Mouse (Mus musculus) urinary bladder, adult 2 months (tissue): ENCODE measurements around the gene Gm28230. TPM values are rescaled to one million over a fixed set of nuclear protein-coding genes. Genes with fewer than 3 reads are reported as not detected.

ENCODE experiments used
- DNase-seq: peaks from one replicate; pipeline ENCODE4 v3.0.0; 2022; ENCODE audit warnings: low spot score
- polyA plus RNA-seq: library from polyadenylated mRNA; depleted of rRNA; stranded (reverse); fragments of >200 nt; gene quantifications from 2 replicates; pipeline ENCODE4 v1.2.3, GENCODE M21; 2012

Gm28230 gene
- polyA plus RNA-seq, 1 experiment = 10.0 TPM

- DNase-seq = no peak
Measured at GRCm38 (mm10) chr2:74739476-74739800, 12.9 kb downstream of the Gm28230 start.

- no peak for DNase-seq
Measured at GRCm38 (mm10) chr2:74739869-74740268, 13.3 kb downstream of the Gm28230 start.

- no peak for DNase-seq
Measured at GRCm38 (mm10) chr2:74740311-74741091, 14.0 kb downstream of the Gm28230 start.

GRCm38 (mm10) chr2:74741252-74741978, 14.9 kb downstream of the Gm28230 start:
- DNase-seq = no peak

- no peak for DNase-seq
Measured at GRCm38 (mm10) chr2:74741979-74742277, 15.4 kb downstream of the Gm28230 start.

GRCm38 (mm10) chr2:74745540-74746297, 19.2 kb downstream of the Gm28230 start:
- no peak for DNase-seq

- DNase-seq = no peak
Measured at GRCm38 (mm10) chr2:74746298-74746921, 19.9 kb downstream of the Gm28230 start.

- DNase-seq = no peak
Measured at GRCm38 (mm10) chr2:74747006-74747405, 20.5 kb downstream of the Gm28230 start.

GRCm38 (mm10) chr2:74747661-74748141, 21.2 kb downstream of the Gm28230 start:
- DNase-seq = no peak

GRCm38 (mm10) chr2:74748436-74748995, 22.0 kb downstream of the Gm28230 start:
- no peak for DNase-seq

- no peak for DNase-seq
Measured at GRCm38 (mm10) chr2:74749337-74750121, 23.0 kb downstream of the Gm28230 start.

- no peak for DNase-seq
Measured at GRCm38 (mm10) chr2:74750731-74751250, 24.3 kb downstream of the Gm28230 start.

GRCm38 (mm10) chr2:74751861-74752260, 25.3 kb downstream of the Gm28230 start:
- DNase-seq = no peak

- DNase-seq = no peak
Measured at GRCm38 (mm10) chr2:74752431-74753174, 26.1 kb downstream of the Gm28230 start.

GRCm38 (mm10) chr2:74753175-74753523, 26.6 kb downstream of the Gm28230 start:
- no peak for DNase-seq

GRCm38 (mm10) chr2:74753711-74754110, 27.2 kb downstream of the Gm28230 start:
- no peak for DNase-seq

- DNase-seq = no peak
Measured at GRCm38 (mm10) chr2:74760146-74760545, 33.6 kb downstream of the Gm28230 start.

GRCm38 (mm10) chr2:74761941-74762340, 35.4 kb downstream of the Gm28230 start:
- no peak for DNase-seq

GRCm38 (mm10) chr2:74762522-74763244, 36.2 kb downstream of the Gm28230 start, which contains the start of gene Hoxd1:
Hoxd1 (plus strand) TSS chr2:74762980.
- peak; percentile 59 for DNase-seq
